Comparison of ENCODE assay signal across 18 mouse cellular contexts in the genomic region with DNA sequence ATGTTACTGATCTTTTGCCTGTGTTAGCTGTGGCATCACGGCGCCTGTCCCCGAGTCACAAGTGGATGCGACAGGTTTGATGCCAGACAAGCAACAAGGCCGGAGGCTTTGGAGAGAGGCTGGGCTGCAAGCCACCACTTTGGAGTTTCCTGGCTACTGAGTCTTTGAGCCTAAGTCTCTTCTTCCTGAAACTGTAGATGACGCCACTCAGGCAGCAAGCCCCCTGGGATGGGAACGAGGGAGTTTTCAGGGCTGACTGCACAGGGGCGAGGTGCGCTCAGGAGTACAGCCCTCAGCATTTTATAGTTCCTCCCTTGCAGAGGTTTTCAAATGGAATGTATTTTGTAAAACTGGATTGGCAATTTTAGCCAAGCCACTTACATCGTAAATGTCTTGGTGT.
A peak's percentile ranks its signal among the peaks of the same experiment; 100 is the strongest.
DNase-seq lines count a peak whose midpoint lies in the region; ATAC-seq and TF ChIP-seq lines count a peak whose summit lies in the region.
"Had no signal": no experiment of that assay in that cellular context is flagged by ENCODE, and none has a peak within 500 bp of the region (broad histone marks: within the 10 kb centered on the region; RNA-seq: fewer than 3 reads in every experiment).

No protein-coding gene starts in this region.

- DNase-seq in heart, postnatal 10 days: peak; percentile 47 to 59
- no peak for DNase-seq in heart, adult 11 months
- DNase-seq in kidney, postnatal 0 days (ENCODE audit: low spot score): peak; percentile 70
- no peak for DNase-seq in kidney, adult 8-10 months
- peak; percentile 73 for DNase-seq in gastrocnemius, adult 2 months
- DNase-seq in limb, embryonic 14.5 days (ENCODE audit: low spot score): no peak
- no peak for DNase-seq in thymus, postnatal 0 days (ENCODE audit: low spot score)
- DNase-seq: adrenal gland, postnatal 14 days; liver, postnatal 0 days; lung, postnatal 10 days; midbrain, embryonic 14.5 days had no signal

- H3K27me3 ChIP-seq in kidney, postnatal 0 days (ENCODE audit: insufficient read depth, low read length): no peaks in the 10 kb centered on the region
- H3K27me3 ChIP-seq in limb, embryonic 14.5 days (ENCODE audit: control insufficient read depth, insufficient read depth, low read length): no peaks in the 10 kb centered on the region
- no peaks in the 10 kb centered on the region for H3K27me3 ChIP-seq in forebrain, embryonic 16.5 days (replicated peaks; ENCODE audit: control insufficient read depth, insufficient read depth, low read length)
- H3K27me3 ChIP-seq: embryonic facial prominence, embryonic 15.5 days; hindbrain, embryonic 15.5 days; intestine, embryonic 15.5 days had no signal

- no peaks in the 10 kb centered on the region for H3K9me3 ChIP-seq in kidney, postnatal 0 days (replicated peaks; ENCODE audit: low read length)
- H3K9me3 ChIP-seq in limb, embryonic 14.5 days (ENCODE audit: control insufficient read depth, low read length): no peaks in the 10 kb centered on the region
- no peaks in the 10 kb centered on the region for H3K9me3 ChIP-seq in forebrain, embryonic 16.5 days (ENCODE audit: control insufficient read depth, low read length)
- H3K9me3 ChIP-seq: embryonic facial prominence, embryonic 15.5 days; G1E; hindbrain, embryonic 15.5 days; intestine, embryonic 15.5 days had no signal

- intact Hi-C loops in heart, postnatal 10 days (cut with DNase I): no loop called here
- intact Hi-C loops in gastrocnemius, adult 2 months (cut with DNase I): no loop called here

- TF ChIP-seq POLR2A in limb, embryonic 14.5 days (IDR thresholded peaks at IDR 0.05; ENCODE audit: borderline replicate concordance, extremely low read depth, insufficient read depth, insufficient read length): no peak

- no peak overlapping the region for H3K9ac ChIP-seq in kidney, postnatal 0 days (ENCODE audit: low read depth, low read length)
- no peak overlapping the region for H3K9ac ChIP-seq in limb, embryonic 14.5 days (ENCODE audit: low read depth, low read length, severe bottlenecking)
- no peak overlapping the region for H3K9ac ChIP-seq in forebrain, embryonic 16.5 days (replicated peaks; ENCODE audit: low read depth, low read length)
- H3K9ac ChIP-seq: embryonic facial prominence, embryonic 15.5 days; hindbrain, embryonic 15.5 days; intestine, embryonic 15.5 days; liver, postnatal 0 days had no signal

- H3K27ac ChIP-seq in kidney, postnatal 0 days: peak overlapping the region; percentile 44
- peak overlapping the region; percentile 6 for H3K27ac ChIP-seq in gastrocnemius, adult 2 months
- H3K27ac ChIP-seq in limb, embryonic 14.5 days (replicated peaks; ENCODE audit: low read depth, low read length): peak overlapping the region; percentile 34
- no peak overlapping the region for H3K27ac ChIP-seq in forebrain, embryonic 16.5 days (ENCODE audit: low read length)
- H3K27ac ChIP-seq: embryonic facial prominence, embryonic 15.5 days; heart, adult 2 months; hindbrain, embryonic 15.5 days; intestine, embryonic 15.5 days had no signal

- TF ChIP-seq CTCF in kidney, postnatal 0 days (IDR thresholded peaks at IDR 0.05; ENCODE audit: low read depth): no peak
- TF ChIP-seq CTCF in gastrocnemius, adult 2 months (IDR thresholded peaks at IDR 0.05): no peak

- H3K4me3 ChIP-seq in kidney, postnatal 0 days (replicated peaks; ENCODE audit: low read depth, low read length): no peak overlapping the region
- no peak overlapping the region for H3K4me3 ChIP-seq in gastrocnemius, adult 2 months
- no peak overlapping the region for H3K4me3 ChIP-seq in limb, embryonic 14.5 days (replicated peaks; ENCODE audit: low read length)
- H3K4me3 ChIP-seq in forebrain, embryonic 16.5 days (replicated peaks; ENCODE audit: low read length): no peak overlapping the region
- H3K4me3 ChIP-seq: embryonic facial prominence, embryonic 15.5 days; heart, adult 2 months; hindbrain, embryonic 15.5 days; intestine, embryonic 15.5 days; myocyte had no signal

- peaks cover 23% of the 10 kb centered on the region for H3K4me1 ChIP-seq in kidney, postnatal 0 days (replicated peaks; ENCODE audit: insufficient read depth, low read length)
- H3K4me1 ChIP-seq in limb, embryonic 14.5 days (ENCODE audit: control insufficient read depth, insufficient read depth, low read length): peaks cover 7% of the 10 kb centered on the region; the same call in 1 of the 2 replicates
- peaks cover 4% of the 10 kb centered on the region for H3K4me1 ChIP-seq in forebrain, embryonic 16.5 days (replicated peaks; ENCODE audit: control insufficient read depth, insufficient read depth, low read length)
- H3K4me1 ChIP-seq: hindbrain, embryonic 15.5 days had no signal

- no peak overlapping the region for H3K4me2 ChIP-seq in kidney, postnatal 0 days (ENCODE audit: low read length)
- H3K4me2 ChIP-seq in limb, embryonic 14.5 days (replicated peaks; ENCODE audit: low read depth, low read length, severe bottlenecking): no peak overlapping the region
- H3K4me2 ChIP-seq in forebrain, embryonic 16.5 days (ENCODE audit: low read length): no peak overlapping the region
- H3K4me2 ChIP-seq: embryonic facial prominence, embryonic 15.5 days; hindbrain, embryonic 15.5 days; intestine, embryonic 15.5 days had no signal

- WGBS in kidney, postnatal 0 days: 39% methylated on average over 10 of the region's 10 CpGs
- 48% methylated on average over 10 of the region's 10 CpGs for WGBS in limb, embryonic 14.5 days
- 80% methylated on average over 10 of the region's 10 CpGs for WGBS in forebrain, embryonic 16.5 days

- H3K36me3 ChIP-seq in kidney, postnatal 0 days (ENCODE audit: insufficient read depth, low read length): 0 out of 2 replicates have a peak, but pooled peaks cover 12% of the 10 kb centered on the region
- H3K36me3 ChIP-seq in limb, embryonic 14.5 days (ENCODE audit: control insufficient read depth, insufficient read depth, low read length): peaks cover 40% of the 10 kb centered on the region
- no peaks in the 10 kb centered on the region for H3K36me3 ChIP-seq in forebrain, embryonic 16.5 days (ENCODE audit: control insufficient read depth, insufficient read depth)
- H3K36me3 ChIP-seq: G1E had no signal

- peak; percentile 69 for ATAC-seq in kidney, postnatal 0 days (replicated peaks; ENCODE audit: low FRiP score, low read depth)
- ATAC-seq in limb, embryonic 14.5 days (ENCODE audit: low FRiP score, low read depth): no peak
- ATAC-seq in forebrain, embryonic 16.5 days: no peak
- ATAC-seq: intestine, embryonic 15.5 days; liver, postnatal 0 days had no signal

Comparison
In these comparisons a context has a peak if more than half of its experiments do, and no peak if none do; other contexts are left out.
1. DNase-seq: peak in heart, postnatal 10 days (2 of 2), kidney, postnatal 0 days (single experiment) and gastrocnemius, adult 2 months (single experiment); none in heart, adult 11 months (single experiment), kidney, adult 8-10 months (0 of 2), limb, embryonic 14.5 days (single experiment) and thymus, postnatal 0 days (single experiment).